Comparison of ENCODE assay signal across 7 mouse cellular contexts in the genomic region with DNA sequence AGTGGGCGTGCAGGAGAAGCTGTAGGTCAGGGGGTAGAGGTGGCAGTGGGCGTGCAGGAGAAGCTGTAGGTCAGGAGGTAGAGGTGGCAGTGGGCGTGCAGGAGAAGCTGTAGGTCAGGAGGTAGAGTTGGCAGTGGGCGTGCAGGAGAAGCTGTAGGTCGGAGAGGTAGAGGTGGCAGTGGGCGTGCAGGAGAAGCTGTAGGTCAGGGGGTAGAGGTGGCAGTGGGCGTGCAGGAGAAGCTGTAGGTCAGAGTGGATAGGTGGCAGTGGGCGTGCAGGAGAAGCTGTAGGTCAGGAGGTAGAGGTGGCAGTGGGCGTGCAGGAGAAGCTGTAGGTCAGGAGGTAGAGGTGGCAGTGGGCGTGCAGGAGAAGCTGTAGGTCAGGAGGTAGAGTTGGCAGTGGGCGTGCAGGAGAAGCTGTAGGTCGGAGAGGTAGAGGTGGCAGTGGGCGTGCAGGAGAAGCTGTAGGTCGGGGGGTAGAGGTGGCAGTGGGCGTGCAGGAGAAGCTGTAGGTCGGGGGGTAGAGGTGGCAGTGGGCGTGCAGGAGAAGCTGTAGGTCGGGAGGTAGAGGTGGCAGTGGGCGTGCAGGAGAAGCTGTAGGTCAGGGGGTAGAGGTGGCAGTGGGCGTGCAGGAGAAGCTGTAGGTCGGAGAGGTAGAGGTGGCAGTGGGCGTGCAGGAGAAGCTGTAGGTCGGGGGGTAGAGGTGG. TPM values are rescaled to one million over a fixed set of nuclear protein-coding genes. Genes with fewer than 3 reads are reported as not detected.
A peak's percentile ranks its signal among the peaks of the same experiment; 100 is the strongest.
DNase-seq lines count a peak whose midpoint lies in the region; ATAC-seq and TF ChIP-seq lines count a peak whose summit lies in the region.
"Not testable (repeated sequence)": the region's sequence is repeated elsewhere in the genome, so short reads cannot be mapped to it uniquely, and the experiment has no call there.

No protein-coding gene starts in this region.

- H3K4me3 ChIP-seq in layer of hippocampus, adult 2 months, result not testable (repeated sequence)

- H3K27ac ChIP-seq in layer of hippocampus, adult 2 months, result not testable (repeated sequence)

- not testable (repeated sequence) for TF ChIP-seq CTCF in layer of hippocampus, adult 2 months (conservative IDR thresholded peaks at IDR 0.05)

- ATAC-seq in cerebellum, adult (ENCODE audit: insufficient number of reproducible peaks, low FRiP score, low TSS enrichment), result peak; percentile 91

- peak; percentile 58 to 66 for DNase-seq in frontal cortex, postnatal 10 days (ENCODE audit: low spot score in 2 of 2)
- peak; percentile 53 to 57 for DNase-seq in heart, adult 9 months (ENCODE audit: low spot score in 2 of 2)
- DNase-seq in layer of hippocampus, adult 2 months (ENCODE audit: low spot score in 2 of 2), result peak; percentile 39 to 55
- peak; percentile 33 for DNase-seq in left cerebral cortex, postnatal 4 days
- peak; percentile 59 for DNase-seq in ovary, postnatal 14 days (ENCODE audit: low spot score)
- DNase-seq in thymus, adult 18-20 months, result peak; percentile 77 to 80

- intact Hi-C loops in left cerebral cortex, postnatal 4 days (cut with DNase I), result not testable (repeated sequence)

RNA-seq across cellular contexts. Expression of gene Tmem125, which starts 3.7 kb away (rescaled TPM):
- 1 to 10 TPM; 5.7 to 6.1 TPM for total RNA-seq in layer of hippocampus, adult 2 months (2021)
- 1 to 10 TPM in 1 of 2 experiments, under 1 TPM in 1; 0.34 to 1.0 TPM for total RNA-seq in left cerebral cortex, postnatal 4 days (2021)

RNA-seq across cellular contexts. Expression of gene 2610528J11Rik, which starts 20.8 kb away (rescaled TPM):
- total RNA-seq in layer of hippocampus, adult 2 months (2021), result not detected
- total RNA-seq in left cerebral cortex, postnatal 4 days (2021), result under 1 TPM in 1 of 2 experiments, not detected in 1; 0.38 TPM

RNA-seq across cellular contexts. Expression of gene Tie1, which starts 57.7 kb away (rescaled TPM):
- 1 to 10 TPM; 7.0 to 9.3 TPM for total RNA-seq in layer of hippocampus, adult 2 months (2021)
- total RNA-seq in left cerebral cortex, postnatal 4 days (2021), result 10 to 100 TPM; 14.4 to 15.2 TPM
